ENCODE assay signal across 1 mouse cellular context in the genomic region with DNA sequence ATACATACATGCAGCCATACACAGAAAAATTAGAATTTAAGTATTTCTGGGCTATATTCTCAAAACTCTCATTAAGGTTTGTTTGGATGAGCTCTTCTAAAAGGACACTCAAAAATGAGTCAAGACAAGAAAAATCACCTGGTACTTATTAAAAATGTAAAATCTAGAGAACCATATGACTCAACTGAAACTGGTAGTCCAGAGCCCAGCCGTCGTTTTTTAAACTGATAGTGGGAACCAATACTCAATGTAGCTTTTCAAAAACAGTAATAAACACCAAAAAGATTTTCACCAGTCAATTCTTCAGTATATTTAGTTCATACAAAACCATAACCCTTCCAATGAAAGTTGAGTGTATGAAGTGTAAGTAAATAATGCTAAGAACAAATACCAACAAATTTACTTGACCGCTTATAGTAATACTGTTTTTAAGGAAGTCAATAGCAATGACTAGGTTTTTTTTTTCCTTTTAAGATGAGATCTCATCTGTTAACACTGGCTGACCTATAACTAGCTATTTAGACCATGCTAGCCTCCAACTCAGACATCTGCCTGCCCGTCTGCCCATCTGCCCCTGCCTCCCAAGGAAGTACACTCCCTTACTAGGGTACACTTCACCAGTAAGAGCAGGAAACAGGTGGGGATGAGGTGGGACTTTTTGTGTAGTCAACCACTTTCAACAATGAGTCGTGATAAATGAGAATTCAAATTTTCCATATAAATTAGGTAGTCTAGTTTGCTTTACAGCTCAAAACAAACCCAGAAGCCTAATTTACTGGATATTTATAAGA.
TF ChIP-seq lines count a peak whose summit lies in the region.

No protein-coding gene starts in this region.

TF ChIP-seq in ES-E14, 5 proteins besides CTCF, POLR2A, EP300 and RAD21:
- TF ChIP-seq HCFC1 (IDR thresholded peaks at IDR 0.05; ENCODE audit: borderline replicate concordance, insufficient read depth, low read length) = no peak
- no peak for TF ChIP-seq CHD2 (IDR thresholded peaks at IDR 0.05; ENCODE audit: low read depth, low read length)
- TF ChIP-seq ZC3H11A (IDR thresholded peaks at IDR 0.05; ENCODE audit: borderline replicate concordance, low read depth, low read length) = no peak
- no peak for TF ChIP-seq ZNF384 (IDR thresholded peaks at IDR 0.05; ENCODE audit: low read depth, low read length)
- TF ChIP-seq MAFK (IDR thresholded peaks at IDR 0.05; ENCODE audit: insufficient read depth, low read depth, low read length) = no peak
